Mouse (Mus musculus): Measurements from ENCODE around the gene Snx20.

- TF ChIP-seq CTCF (IDR thresholded peaks at IDR 0.05; ENCODE audit: insufficient read depth, low read length): no peak
- no peak for TF ChIP-seq POLR2A (IDR thresholded peaks at IDR 0.05; ENCODE audit: borderline replicate concordance, extremely low read depth, low read depth, low read length)
These were observed 17.3 kb downstream of the Snx20 start for GRCm38 (mm10) chr8:88618612-88619011.

Measured in lung, adult 2 months (tissue).